Mouse (Mus musculus) G1E (cell line): ENCODE data around the gene Pgam5. TPM values are rescaled to one million over a fixed set of nuclear protein-coding genes. Genes with fewer than 3 reads are reported as not detected.

Experiments
- ATAC-seq: 2 replicates; pipeline ENCODE4 v1.8.0; 2016; ENCODE audit warnings: mild to moderate bottlenecking; ENCODE audit not compliant: insufficient number of reproducible peaks, poor library complexity, low FRiP score, severe bottlenecking; ENCODE audit errors: extremely low read depth
- DNase-seq: peaks from one replicate; pipeline ENCODE4 v3.0.0; 2012; ENCODE audit warnings: low spot score
- H3K27me3 ChIP-seq: 2 replicates; pipeline ENCODE4 v1.6.1; 2012; ENCODE audit warnings: mild to moderate bottlenecking, low read length, inconsistent platforms; ENCODE audit not compliant: insufficient read depth
- H3K36me3 ChIP-seq: replicated peaks from 2 replicates; pipeline ENCODE3; 2012; ENCODE audit warnings: mild to moderate bottlenecking, inconsistent platforms
- H3K4me1 ChIP-seq: 2 replicates; pipeline ENCODE4 v1.6.1; 2012; ENCODE audit warnings: low read depth, low read length, inconsistent platforms, mixed read lengths; ENCODE audit not compliant: insufficient read depth
- H3K4me3 ChIP-seq: 2 replicates; pipeline ENCODE4 v1.5.1; 2012; ENCODE audit warnings: low read depth, mild to moderate bottlenecking, inconsistent platforms, low read length, moderate library complexity, mixed read lengths
- H3K9me3 ChIP-seq: replicated peaks from 2 replicates; pipeline ENCODE4 v1.6.1; 2012; ENCODE audit warnings: inconsistent platforms
- CTCF ChIP-seq: IDR thresholded peaks from 2 replicates; pipeline ENCODE4 v1.5.1; 2012; ENCODE audit warnings: low read depth, low read length, inconsistent platforms, mixed read lengths
- GATA1 ChIP-seq: IDR thresholded peaks from 2 replicates; pipeline ENCODE4 v1.6.1; 2012; ENCODE audit warnings: borderline replicate concordance, low read length, inconsistent platforms, mixed read lengths
- GATA2 ChIP-seq: IDR thresholded peaks from 2 replicates; pipeline ENCODE4 v1.6.1; 2012; ENCODE audit warnings: low read depth, low read length, inconsistent platforms, borderline replicate concordance
- POLR2AphosphoS5 ChIP-seq: IDR thresholded peaks from 2 replicates; pipeline ENCODE4 v1.6.1; 2012; ENCODE audit warnings: low read depth, low read length, inconsistent platforms; ENCODE audit not compliant: insufficient replicate concordance
- TAL1 ChIP-seq: conservative IDR thresholded peaks from 2 replicates; pipeline ENCODE4 v1.6.1; 2012; ENCODE audit warnings: low read depth, low read length, inconsistent platforms, mixed read lengths
- polyA plus RNA-seq: library from polyadenylated mRNA; stranded (reverse); fragments of >175 nt; gene quantifications from 2 replicates; pipeline ENCODE4 v1.2.3, GENCODE M21; 2012
- total RNA-seq, 2 experiments: library from RNA; stranded (forward) in 1 of 2; stranded (reverse) in 1 of 2; fragments of 200-1000 nt in 1 of 2; fragments of >200 nt in 1 of 2; fragmentation: Nextera tagmentation in 1 of 2; gene quantifications; 2 replicates each; pipeline ENCODE4 v1.2.3; 2014 to 2017

Pgam5 gene
- total and polyA plus RNA-seq, 3 experiments, result 23.8 to 67.0 (median 52.8) TPM

DNA sequence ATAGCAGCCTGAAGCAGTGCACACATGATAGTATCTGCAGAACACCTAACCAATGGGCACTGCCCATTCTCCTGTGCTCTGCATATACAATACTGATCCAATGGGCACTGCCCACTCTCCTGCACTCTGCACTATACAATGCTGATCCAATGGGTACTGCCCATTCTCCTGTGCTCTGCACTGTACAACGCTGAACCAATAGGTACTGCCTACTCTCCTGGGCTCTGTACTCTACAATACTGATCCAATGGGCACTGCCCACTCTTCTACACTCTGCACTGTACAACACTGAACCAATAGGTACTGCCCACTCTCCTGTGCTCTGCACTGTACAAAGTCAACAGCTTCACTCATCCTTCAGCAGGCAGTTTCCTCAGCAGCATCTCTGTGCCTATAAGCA, 7.2 kb upstream of the Pgam5 start:
- no peak for TF ChIP-seq TAL1
- no peak for TF ChIP-seq POLR2AphosphoS5
- TF ChIP-seq GATA1, result no peak
- TF ChIP-seq CTCF, result no peak
- no peak for TF ChIP-seq GATA2
- no peak for ATAC-seq
- DNase-seq, result no peak
- H3K4me3 ChIP-seq, result no peak overlapping the region
- H3K4me1 ChIP-seq, result peaks cover 33% of the 10 kb centered on the region
- H3K9me3 ChIP-seq, result no peaks in the 10 kb centered on the region
- no peaks in the 10 kb centered on the region for H3K27me3 ChIP-seq
- H3K36me3 ChIP-seq, result peaks cover 49% of the 10 kb centered on the region

DNA sequence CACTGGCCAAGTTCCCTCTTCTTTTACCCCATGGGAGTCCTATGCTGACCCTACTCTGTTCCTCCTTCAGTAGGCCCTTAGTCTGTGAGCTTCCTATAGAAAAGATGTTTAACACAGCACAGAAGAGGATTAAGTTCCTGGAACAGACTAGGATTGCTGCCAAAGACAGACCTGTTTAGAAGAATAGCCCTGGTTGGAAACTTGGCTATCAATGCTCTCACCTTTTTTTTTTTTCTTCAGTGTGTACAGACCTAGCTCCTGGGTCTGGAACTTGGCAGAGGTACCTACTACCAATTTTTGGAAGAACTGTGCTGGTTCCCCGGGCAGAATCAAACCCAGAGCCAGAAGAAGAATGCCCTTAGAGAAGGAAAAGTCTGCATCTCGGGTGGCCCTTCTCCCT, 6.7 kb upstream of the Pgam5 start:
- H3K4me3 ChIP-seq, result no peak overlapping the region
- H3K27me3 ChIP-seq, result no peaks in the 10 kb centered on the region
- ATAC-seq, result no peak
- H3K36me3 ChIP-seq, result peaks cover 49% of the 10 kb centered on the region
- H3K4me1 ChIP-seq, result peaks cover 33% of the 10 kb centered on the region
- no peaks in the 10 kb centered on the region for H3K9me3 ChIP-seq
- DNase-seq, result no peak
- no peak for TF ChIP-seq CTCF

DNA sequence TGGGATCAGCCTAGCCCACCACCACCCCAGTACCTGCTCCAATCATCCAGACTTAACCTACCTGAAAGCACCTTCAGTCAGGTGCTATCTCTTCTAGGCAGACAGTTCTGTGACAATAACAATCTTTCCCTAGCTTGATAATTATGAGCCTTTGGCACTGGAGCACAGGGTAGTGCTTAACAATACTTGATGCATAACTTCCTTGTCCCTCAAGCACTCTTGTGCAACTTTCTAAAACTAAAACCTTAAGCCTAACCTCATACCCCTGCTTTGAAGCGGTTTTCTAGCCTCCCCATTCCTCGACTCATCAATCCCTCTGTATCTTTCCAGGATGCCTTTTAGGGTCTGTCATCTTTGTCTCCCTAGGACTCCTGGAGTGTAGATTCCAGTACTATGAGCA, 5.1 kb upstream of the Pgam5 start:
- Histone ChIP-seq H3K9me3 (no peaks in the 10 kb centered on the region), H3K4me1 (peaks cover 38% of the 10 kb centered on the region), H3K36me3 (peaks cover 44% of the 10 kb centered on the region), H3K27me3 (no peaks in the 10 kb centered on the region), H3K4me3 (peak overlapping the region; percentile 28; the same call in 1 of the 2 replicates)
- no peak for TF ChIP-seq CTCF
- TF ChIP-seq POLR2AphosphoS5, result no peak
- TF ChIP-seq TAL1, result no peak
- DNase-seq, result no peak
- ATAC-seq, result no peak

DNA sequence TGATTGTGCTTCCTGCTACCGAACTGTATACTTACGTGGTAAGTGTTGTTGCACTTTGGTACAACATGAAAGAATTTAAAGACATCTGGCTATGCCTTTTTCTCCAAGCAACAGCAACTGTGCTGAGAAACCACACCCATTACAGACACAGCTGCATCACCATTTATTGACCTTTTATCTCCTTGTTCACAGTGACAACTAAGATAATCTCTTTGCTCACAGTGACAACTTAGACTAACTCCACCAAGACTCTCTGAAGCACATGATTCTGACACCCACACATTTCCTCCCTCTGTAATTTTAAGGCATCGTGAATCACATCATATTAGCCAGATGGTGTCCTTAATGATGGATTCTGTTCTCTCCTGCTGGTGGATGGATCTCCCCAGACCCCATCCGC, 4.4 kb upstream of the Pgam5 start:
- Histone ChIP-seq H3K27me3 (no peaks in the 10 kb centered on the region), H3K9me3 (no peaks in the 10 kb centered on the region), H3K4me3 (peak overlapping the region; percentile 28; the same call in 1 of the 2 replicates), H3K36me3 (peaks cover 44% of the 10 kb centered on the region), H3K4me1 (peaks cover 38% of the 10 kb centered on the region)
- ATAC-seq, result peak; percentile 80
- TF ChIP-seq GATA1 (no peak), TAL1 (peak; percentile 73)
- peak; percentile 25 for DNase-seq

DNA sequence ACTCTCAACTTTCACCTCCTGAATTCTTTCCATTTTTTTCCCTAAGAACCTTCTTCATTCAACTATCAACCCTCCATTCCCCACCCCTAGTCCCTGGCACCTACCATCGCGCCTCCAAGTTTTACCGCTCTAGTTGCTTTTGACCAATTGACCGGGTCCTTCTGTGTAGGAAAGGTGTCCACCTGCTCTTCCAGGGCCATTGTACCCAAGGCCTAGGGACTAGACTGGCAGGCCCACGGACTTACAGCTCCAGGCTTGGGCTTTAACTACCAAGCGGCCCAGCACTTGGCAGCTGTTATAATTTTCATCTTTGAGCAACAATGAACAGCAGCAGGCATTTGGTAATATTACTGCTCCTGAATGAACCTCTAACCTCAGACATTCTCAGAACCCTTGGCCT, 529 bp upstream of the Pgam5 start:
- H3K9me3 ChIP-seq, result no peaks in the 10 kb centered on the region
- peaks cover 53% of the 10 kb centered on the region for H3K4me1 ChIP-seq
- no peak overlapping the region for H3K4me3 ChIP-seq
- ATAC-seq (no peak), DNase-seq (no peak)
- no peak for TF ChIP-seq GATA1
- no peak for TF ChIP-seq TAL1
- TF ChIP-seq GATA2, result no peak
- no peak for TF ChIP-seq POLR2AphosphoS5
- no peak for TF ChIP-seq CTCF
- H3K36me3 ChIP-seq, result peaks cover 44% of the 10 kb centered on the region
- no peaks in the 10 kb centered on the region for H3K27me3 ChIP-seq

DNA sequence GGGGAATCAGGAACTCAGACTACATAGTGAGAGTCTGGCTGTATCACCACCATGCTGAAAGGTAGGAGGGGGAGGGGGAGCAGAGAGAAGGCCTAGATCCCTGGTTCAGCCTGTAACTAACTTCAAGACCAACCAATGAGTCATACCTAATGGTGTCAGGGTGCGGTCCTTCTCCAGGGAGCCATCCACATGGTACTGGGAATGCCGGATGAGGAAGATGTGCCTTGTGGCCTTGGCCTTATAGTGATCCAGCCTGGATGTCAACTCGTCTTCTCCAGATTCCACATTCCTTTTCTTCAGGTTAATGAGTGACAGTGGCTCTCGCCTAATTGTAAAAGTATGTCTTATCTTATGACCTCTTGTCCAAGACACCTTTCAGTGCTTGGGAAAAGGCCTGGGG, 2.8 kb downstream of the Pgam5 start:
- H3K27me3 ChIP-seq, result no peaks in the 10 kb centered on the region
- ATAC-seq (no peak), DNase-seq (no peak)
- H3K4me1 ChIP-seq, result peaks cover 28% of the 10 kb centered on the region
- no peak for TF ChIP-seq POLR2AphosphoS5
- TF ChIP-seq GATA1, result no peak
- TF ChIP-seq GATA2, result no peak
- no peak for TF ChIP-seq CTCF
- TF ChIP-seq TAL1, result no peak
- no peak overlapping the region for H3K4me3 ChIP-seq
- H3K36me3 ChIP-seq, result peaks cover 52% of the 10 kb centered on the region
- H3K9me3 ChIP-seq, result no peaks in the 10 kb centered on the region

DNA sequence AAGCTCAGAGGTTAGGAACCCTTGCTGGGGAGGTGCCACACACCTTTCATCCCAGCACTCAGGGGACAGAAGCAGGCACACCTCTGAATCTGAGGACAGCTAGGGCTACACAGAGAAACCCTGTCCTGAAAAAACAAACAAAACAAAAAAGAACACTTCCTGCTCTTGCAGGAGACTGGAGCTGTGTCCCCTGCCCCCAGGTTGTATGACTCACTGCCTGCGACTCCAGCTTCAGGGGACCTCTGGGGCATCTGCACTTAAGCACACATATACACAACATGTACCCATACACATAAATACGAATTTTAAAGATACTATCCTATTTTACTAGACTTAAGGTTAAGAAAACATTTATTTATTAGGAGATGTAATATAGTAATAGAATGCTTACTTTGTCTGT, 25.6 kb downstream of the Pgam5 start:
- peaks cover 91% of the 10 kb centered on the region for H3K36me3 ChIP-seq
- no peaks in the 10 kb centered on the region for H3K27me3 ChIP-seq
- H3K9me3 ChIP-seq, result no peaks in the 10 kb centered on the region
- no peak for ATAC-seq
- TF ChIP-seq TAL1, result no peak
- TF ChIP-seq POLR2AphosphoS5, result no peak
- TF ChIP-seq CTCF, result no peak
- no peak for TF ChIP-seq GATA1
- no peak for TF ChIP-seq GATA2
- no peaks in the 10 kb centered on the region for H3K4me1 ChIP-seq
- no peak overlapping the region for H3K4me3 ChIP-seq
- no peak for DNase-seq
